Comparison of ENCODE assay signal across 18 mouse cellular contexts in the genomic region with DNA sequence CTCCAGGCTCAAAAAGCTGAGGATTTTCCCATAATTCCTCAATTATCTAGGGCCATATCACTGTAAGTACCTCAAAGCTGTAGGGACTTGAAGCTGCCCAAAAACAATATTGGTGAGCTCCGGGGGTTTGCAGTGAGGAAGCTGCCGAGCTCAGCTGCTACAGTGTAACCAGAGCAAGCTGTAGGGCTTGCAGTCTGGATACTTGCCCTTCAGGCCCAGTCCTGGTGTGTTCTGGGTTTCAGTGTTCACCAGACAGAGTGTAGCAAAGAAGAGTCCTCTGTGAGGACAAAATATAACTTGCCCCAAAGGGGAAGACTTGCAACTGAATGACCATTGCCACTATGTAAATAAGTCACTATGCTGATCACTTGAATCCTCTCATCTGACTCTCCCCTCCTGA.
"Had no signal": no experiment of that assay in that cellular context is flagged by ENCODE, and none has a peak within 500 bp of the region (broad histone marks: within the 10 kb centered on the region; RNA-seq: fewer than 3 reads in every experiment).

No protein-coding gene starts in this region.

- ATAC-seq: liver, postnatal 0 days; lung, postnatal 0 days; midbrain, embryonic 13.5 days; midbrain, embryonic 15.5 days had no signal

- H3K36me3 ChIP-seq: liver, embryonic 13.5 days; liver, embryonic 15.5 days; lung, embryonic 15.5 days; midbrain, embryonic 13.5 days; midbrain, embryonic 15.5 days; neural tube, embryonic 12.5 days; stomach, embryonic 15.5 days had no signal

- H3K27ac ChIP-seq: liver, embryonic 13.5 days; liver, embryonic 15.5 days; lung, embryonic 15.5 days; macrophage; midbrain, embryonic 13.5 days; midbrain, embryonic 15.5 days; neural tube, embryonic 12.5 days; stomach, embryonic 15.5 days; stomach, postnatal 0 days had no signal

- H3K4me3 ChIP-seq: liver, embryonic 13.5 days; liver, embryonic 15.5 days; lung, embryonic 15.5 days; midbrain, embryonic 13.5 days; midbrain, embryonic 15.5 days; neural tube, embryonic 12.5 days; stomach, embryonic 15.5 days had no signal

- H3K9me3 ChIP-seq: liver, embryonic 13.5 days; liver, embryonic 15.5 days; lung, embryonic 15.5 days; midbrain, embryonic 13.5 days; midbrain, embryonic 15.5 days; neural tube, embryonic 12.5 days; stomach, embryonic 15.5 days had no signal

- H3K27me3 ChIP-seq: liver, embryonic 13.5 days; liver, embryonic 15.5 days; lung, embryonic 15.5 days; midbrain, embryonic 13.5 days; midbrain, embryonic 15.5 days; neural tube, embryonic 12.5 days; stomach, embryonic 15.5 days had no signal

- DNase-seq: liver, embryonic 13.5 days; liver, postnatal 0 days; lung, adult 2 months; lung, postnatal 14 days; lung, postnatal 36 days; right cerebral cortex, postnatal 14 days; thymus, adult 2 months; thymus, postnatal 25 days; thymus, postnatal 4 days had no signal

- H3K4me1 ChIP-seq: neural tube, embryonic 12.5 days had no signal
